Mouse (Mus musculus) spleen, embryonic (tissue): ENCODE measurements at regions not wholly inside any gene's neighbourhood (a gene's known extent, or its start where the extent isn't known, plus 50 kb on each side); places are given as distances from the start of the nearest gene placed in this dataset.

Experiments used
- CTCF ChIA-PET: fragments of 350-600 bp; sonication (Branson Sonifier 250); formaldehyde crosslinking; loops from one replicate; lab custom pipeline; 2022; lab: Charles Lee

DNA sequence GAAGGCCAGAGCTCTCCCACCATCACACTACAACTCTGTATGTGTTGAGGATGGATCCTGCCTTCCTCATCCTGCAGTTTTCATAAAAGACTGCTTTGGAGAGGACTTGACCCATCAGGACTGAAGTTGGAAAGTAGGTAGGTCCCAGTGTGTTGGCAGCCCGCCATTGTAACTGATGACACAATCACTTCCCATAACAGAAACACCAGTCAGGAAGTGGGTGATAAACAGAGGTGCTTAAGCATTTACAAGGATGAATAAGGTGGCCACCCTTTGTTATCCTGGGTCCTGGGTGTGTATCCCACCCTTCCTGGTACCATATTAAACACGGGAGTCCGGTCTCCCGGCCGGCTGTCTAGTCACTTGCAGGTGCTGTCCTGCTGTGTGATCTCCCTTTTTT, 118.3 kb downstream of the Snx10 start:
- CTCF ChIA-PET: no interaction called here

DNA sequence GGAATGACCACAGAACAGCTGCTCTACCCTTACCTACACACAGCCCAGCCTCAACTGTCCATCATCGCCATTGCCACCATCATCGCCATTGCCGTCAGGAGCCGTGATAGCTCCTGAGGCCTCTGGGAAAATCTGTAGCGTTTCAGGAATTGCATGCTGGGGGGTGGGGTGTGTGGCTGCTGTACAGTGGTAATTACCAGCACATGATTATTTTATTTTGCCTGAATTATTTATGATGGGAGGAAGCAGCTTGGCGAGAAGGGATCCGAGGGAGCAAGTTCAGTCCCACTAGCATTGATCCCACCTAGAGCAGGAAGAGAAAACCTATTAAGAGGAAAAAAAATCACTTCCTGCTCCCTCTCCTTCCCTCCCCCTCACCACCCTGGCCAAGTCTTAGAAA, 125.1 kb downstream of the Snx10 start:
- CTCF ChIA-PET: no interaction called here

DNA sequence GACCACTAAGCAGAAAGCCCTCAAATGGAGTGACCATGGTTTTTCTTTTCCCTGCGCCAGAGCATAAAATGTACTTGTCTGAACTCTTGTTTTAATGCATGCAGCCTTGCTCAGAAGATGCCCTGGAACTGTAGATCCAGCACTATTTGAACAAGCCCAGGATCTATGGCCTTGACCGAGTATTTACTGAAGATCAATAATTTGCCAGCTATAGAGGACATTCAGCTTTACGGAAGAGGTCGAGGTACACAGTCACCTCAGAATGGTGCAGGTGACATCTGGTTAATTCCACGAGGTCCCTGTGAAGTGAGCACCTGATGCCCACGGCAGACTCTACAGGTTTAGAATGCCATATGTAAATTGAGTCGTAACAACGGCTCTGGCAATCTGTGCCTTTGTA, 130.1 kb downstream of the Snx10 start:
- CTCF ChIA-PET: no interaction called here

DNA sequence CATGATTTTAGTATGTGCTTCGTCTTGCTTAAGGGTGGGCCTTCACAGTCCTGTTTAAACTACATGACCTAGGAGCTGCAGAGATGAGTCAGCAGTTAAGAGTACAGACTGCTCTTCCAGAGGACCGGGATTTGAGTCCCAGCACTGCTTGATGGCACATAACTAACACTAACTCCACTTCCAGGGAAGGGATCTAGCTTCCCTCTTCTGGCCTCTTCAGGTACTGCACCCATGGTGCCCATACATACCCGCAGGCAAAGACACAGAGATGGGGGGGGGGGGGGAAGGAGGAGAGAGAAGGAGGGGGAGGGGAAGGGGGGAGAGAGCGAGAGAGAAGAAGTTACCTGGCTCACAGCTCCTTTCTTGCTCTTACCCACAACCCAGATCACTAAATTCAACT, 131.3 kb downstream of the Snx10 start:
- CTCF ChIA-PET: no interaction called here

DNA sequence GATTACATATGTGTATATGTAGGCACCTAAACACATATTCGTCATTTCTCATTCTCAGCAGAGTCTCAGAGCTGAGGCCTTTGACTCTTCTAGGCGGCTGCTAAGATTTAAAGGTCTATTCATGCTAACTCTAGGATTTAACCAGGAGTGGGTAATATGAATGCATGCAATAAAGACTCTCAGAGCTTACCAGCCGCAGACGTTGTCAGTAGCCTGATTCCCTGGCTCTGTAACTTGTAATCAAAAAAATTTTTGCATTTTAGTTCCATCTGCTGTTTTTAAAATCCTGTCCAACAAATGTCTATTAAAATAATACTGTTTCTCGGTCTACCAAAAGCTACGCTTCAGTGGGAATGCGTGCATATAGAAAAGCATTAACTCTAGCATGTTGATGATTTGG, 132.4 kb downstream of the Snx10 start:
- CTCF ChIA-PET: no interaction called here

DNA sequence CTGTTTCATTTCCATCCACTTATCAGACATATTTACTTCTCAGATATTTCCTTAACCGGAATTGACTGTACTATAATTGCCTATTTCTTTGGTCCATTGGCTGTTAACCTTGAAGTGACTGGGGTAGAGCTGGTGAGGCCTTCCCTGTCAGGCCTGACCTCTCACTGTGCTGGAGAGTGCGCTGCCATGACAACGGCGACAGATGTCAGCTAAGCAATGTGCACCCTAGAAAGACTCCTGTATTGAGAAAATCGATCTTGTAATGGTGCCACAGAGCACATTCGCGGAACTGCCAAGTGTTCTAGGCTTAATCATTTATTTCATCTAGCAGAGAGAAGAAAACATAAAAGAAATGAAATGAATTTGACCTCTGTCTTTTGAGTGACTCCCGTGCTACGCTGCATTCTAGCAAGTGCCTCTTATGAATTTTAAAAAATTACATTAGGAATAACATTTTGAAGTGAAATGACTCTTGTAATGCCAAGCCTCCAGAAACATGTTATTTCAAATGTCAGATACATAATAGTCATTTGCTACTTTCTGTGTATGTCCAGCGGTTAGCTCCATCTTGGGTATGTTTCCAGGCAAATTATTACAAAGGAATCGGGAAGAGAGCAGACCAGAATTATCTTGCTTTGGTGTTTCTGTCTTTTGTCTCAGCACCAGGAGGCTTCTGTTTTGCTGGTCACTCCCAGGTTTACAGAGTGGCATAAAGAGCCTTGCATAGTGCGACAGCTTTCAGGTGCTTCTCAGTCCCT, 133.4 kb downstream of the Snx10 start:
- CTCF ChIA-PET: no interaction called here

DNA sequence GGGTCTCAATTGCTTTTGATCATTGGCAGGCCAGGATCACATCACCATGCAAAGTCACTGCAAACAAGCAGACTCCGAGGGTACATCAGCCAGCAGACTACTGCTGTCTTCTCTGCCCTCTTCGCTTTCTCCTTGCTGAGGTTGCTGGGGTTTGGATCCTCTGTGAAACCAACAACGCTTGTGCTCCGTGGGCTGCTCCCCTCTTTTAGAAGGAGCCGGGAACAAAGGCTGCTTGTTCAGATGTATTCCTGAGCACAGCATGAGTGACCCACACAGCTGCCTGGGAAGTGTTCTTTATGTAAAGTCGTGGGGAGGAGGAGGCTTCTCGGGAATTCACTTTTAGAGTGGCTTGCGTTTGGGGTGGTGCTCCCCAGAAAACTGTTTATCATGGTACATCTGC, 134.7 kb downstream of the Snx10 start:
- CTCF ChIA-PET: no interaction called here

DNA sequence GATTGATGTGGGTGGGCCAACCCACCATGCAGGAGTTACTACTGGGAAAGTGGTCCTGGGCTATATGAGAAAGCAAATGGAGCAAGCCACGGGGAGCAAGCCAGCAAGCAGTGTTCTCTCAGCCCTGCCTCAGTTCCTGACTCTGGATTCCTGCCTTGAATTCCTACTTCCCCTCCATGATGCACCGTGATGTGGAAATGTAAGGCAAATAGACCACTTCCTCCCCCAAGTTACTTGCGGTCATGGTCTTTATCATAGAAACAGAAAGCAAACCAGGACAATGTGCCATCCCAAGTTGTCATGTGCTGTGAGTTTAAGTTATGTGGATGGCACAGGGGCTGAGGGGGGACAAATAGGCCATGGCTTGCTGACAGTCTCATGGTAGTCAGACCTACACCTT, 139.5 kb downstream of the Snx10 start:
- CTCF ChIA-PET: no interaction called here

DNA sequence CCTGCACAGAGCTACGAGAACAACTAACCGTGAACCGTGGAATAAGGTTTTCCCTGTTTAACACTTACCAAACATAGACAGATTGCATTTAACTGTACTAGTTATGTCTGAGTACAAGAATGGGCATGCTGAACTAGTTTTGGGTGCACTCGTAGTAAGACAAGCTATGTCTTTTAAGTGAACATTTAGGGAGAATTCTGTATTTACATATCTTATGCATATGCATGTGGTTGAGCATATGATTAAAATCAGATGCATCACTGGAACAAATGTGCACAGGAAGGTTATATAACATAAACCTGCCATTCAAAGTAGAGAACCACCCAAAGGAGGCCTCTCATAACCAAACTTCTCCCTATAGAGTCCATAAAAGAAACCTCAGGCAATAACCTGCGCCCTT, 140.3 kb downstream of the Snx10 start:
- CTCF ChIA-PET: no interaction called here

DNA sequence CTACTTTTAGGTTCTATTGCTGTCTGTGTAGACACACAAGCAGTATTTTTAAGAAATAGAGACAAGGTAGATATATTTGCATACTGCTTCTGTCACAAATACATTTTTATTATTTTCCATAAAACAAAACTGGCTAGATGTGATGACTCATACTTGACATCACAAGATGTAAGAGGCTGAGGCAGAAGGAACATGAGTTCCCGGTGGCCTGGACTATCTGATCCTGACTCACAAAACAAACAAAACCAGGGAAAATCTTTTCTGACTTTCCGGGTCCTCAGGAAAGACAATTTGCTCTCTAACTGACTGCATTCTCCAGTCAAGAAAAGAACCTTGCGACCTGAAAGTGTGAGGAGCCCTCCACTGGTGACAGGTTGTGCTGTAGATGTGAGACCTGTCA, 143.3 kb downstream of the Snx10 start:
- CTCF ChIA-PET: no interaction called here

DNA sequence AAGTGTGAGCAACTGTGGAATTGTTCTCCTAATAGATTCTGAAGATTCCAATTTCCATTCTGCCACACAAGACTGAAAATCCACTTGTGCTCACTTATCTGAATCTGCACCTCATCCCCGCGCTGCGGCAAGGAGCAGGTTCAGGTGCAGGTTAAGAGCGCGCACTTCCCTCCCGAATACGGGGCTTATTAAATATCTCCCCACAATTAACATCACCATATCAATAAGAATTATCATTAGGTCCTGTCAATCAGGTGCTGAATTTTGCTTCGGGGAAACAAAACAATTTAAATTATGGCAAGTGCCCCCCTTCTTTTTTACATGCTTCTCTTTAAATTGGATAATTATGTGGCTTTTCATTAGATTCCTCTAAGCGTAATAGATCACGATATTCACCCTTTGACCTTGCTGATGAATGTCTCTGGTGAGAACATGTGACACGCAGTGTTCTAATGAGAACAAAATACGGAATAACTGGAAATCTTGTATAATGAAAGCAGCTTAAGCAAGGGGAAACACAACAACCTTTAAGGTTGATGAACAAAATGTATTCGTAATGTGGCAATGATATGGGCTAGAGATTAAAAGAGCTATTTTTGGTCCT, 151.7 kb downstream of the Snx10 start:
- CTCF ChIA-PET: interaction anchor here (0.6 kb wide), 1 partner anchor 240 kb away, joined by 4 read pairs; no protein-coding TSS in a partner anchor

DNA sequence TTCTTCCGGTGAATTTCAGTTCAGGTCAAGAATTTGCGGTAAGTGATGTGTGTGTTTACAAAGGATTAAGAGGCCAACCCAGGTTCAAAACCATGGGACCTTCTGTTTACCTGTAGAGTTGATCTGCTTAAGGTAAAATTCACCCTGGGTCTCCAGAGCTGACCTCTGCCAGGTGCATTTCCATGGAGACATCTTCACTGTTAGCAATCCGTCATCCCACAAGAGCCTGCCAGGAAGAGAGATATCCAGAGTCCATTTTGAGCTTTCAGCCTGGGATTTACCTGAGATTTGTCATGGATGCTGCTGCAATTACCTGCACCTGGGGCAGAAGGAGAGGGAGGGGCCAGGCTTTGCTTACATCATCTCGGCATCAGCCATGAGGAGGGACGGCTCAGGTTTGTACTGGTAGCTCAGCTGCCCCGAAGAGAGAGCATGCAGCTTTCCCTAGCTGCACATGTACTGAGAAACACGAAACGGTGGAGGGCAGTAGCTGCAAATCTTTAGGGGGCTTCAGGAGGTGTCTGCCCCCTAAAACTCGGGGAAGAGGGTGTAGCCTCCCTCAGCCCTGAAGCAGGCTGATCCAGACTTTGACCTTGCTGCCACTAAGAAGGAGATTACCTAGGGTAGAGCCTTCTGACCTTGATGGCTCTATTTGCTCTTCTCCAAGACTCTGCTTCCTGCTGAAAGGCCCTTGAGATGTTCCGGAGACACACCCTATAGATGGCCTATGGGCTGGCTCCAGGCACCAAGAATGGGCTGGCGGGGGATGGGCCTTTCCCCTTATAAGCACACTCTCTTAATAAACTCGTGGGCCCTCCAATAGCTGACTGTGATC, 153.7 kb downstream of the Snx10 start:
- CTCF ChIA-PET: no interaction called here

DNA sequence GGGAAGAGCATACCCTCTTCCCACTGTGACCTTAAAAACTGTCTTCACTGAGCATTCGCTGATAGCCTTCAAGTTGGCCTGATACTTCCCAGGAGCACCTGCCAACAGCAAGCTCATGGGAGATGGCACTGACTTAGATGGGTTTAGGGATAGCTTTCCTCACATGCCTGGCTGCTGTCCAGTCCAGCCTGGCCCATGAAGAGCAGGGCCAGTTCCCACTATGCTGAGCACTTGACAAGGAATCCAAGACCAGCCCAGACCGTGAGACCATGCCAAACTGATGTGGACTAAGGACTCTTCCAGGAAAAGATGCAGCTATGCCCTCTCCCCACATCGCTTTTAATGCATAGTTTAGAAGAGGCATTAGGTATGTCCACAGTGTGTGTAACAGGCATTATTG, 155.0 kb downstream of the Snx10 start:
- CTCF ChIA-PET: no interaction called here

DNA sequence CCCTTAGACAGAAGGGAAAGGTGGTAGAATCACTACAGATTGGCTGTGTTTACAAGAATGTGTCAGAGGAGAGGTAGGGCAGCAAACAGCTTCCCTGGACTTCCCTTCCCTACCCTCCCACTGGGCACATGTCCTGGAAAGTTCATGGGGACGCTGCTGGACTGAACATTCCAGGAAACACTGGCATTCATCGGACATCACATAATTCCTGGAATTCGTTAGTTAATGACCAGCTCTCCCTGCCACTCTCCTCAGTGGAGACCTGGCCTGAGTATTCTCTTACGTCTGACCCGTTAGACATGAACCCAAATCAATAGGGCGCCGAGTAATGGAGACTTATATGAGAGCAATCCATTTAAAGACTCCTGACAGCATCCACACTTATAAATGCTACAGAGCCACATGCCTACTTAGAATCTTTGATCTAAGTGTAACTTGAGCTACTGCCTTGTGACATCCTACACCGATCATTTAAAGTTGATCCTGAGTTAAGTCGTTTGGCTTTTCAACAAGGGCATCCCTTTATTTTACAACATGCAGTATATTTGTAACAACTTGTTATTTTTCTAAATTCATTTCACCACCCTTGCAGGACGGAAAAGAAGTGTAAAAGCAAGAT, 156.6 kb downstream of the Snx10 start:
- CTCF ChIA-PET: no interaction called here

DNA sequence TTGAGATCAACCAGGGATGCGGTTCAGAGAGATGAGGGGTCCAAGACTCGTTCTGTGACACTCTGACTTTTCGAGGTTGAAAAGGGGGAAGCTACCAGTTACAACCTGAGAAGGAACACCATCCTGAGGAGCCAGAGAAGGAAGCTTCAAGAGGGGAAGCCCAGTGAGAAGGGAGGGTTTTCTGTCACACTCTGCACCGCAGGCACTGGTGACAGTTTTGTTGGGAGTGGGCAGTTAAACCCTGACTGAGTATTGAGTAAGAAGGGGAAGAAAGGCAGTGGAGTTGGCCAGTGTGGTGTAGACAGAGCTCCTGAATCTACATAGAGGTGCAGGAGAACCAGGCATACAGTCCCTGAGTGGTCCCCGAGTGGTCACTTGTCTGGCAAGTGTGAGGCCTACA, 159.4 kb downstream of the Snx10 start:
- CTCF ChIA-PET: no interaction called here

DNA sequence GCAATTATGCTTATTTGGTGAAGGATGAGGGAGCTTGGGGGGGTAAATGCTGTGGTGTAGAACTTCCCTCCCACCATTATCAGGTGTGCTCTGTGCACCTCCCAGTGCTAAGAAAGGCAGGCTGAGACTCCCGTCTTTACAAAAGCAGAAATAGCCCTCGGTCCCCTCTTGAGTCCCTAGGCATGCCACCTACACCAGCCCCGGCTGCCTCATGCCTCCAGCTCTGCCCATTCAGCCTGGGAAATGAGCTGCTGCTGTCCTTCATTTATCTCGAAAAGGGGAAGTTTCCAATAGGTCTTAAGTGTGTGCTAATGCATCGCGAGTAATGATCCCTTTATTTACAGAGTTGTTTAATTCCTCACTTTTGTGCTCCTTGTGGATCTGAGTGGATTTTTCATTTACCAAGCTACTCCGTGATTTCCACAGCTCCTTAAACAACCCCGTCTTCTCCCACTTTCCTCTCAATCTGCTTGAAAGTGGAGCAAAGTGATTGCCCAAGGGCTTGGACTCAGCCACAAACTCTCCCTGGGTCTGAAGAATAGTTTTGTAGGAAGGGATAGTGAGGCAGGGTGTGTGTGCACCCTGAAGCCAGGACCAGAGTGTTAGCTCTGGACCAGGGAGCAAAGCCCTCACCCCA, 162.1 kb downstream of the Snx10 start:
- CTCF ChIA-PET: no interaction called here

DNA sequence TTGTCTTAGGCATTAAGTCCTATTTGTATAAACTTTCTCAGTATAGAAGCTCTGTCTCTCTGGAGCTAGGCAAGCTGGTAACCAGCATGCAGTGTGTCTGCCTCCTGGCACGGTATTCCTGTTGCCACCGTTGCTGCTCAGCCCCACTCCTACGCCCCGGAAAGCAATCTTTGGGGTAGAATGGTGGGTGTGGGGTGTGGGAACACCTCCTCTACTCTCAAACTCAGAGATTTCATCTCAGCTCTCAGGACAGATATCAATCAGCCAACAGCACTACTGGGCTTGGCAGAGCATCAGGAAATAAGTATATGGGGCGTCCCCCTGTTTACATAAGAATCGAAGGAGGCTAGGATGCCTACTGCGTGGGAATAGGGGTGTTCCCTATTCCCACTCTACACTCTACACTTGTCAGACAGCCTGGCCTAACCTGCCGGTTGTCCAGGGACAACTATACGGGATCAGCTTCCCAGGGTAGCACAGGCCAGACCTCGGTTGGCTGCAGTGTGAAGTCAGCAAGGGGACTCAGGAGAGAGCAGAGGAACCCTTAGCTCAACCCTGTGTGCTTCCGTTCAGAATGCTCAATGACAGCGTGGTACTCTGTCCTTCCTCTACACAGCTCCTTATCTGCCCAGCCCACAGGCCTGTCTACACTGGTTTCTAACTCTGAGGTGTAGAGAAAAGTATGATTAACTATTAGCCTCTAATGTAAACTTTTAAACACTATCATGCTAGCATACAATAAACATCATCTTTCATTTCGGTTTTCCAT, 167.3 kb downstream of the Snx10 start:
- CTCF ChIA-PET: no interaction called here

DNA sequence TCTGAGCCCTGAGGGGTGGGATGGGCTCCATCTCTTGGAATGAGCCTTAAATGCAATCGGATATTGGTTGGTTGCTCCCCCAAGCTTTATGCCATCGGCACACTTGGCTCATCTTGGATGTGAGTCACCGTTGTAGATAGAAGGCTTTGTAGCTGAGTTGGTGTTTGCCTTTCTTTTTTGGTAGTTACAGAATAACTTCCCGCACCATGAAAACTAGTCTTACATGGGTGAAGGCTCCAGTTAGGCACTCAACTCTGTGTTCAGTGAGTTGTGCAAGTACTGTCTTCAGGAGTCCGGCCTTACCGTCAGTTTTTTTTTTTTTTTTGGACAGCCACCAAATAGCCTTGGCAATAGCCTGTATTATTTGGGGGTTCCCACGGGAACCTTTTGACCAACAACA, 170.3 kb downstream of the Snx10 start:
- CTCF ChIA-PET: no interaction called here

DNA sequence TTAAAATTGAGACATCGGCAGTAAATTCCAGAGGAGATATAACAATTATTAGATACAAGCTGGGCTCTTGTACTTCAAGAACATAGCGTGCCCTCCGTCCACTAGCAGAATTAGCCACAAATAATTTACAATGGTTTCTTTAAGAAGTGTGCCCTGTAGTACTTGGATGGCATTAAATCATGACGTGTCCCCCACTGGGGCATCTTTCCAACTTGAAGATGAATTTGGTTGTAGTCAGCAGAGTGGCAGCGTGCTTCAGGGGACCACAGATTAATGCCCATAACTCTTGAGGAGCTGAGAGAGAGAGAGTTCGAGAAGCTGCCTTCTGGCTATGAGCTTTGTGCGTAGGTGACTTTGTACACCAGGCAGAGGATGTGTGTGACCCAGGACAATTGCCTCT, 172.7 kb downstream of the Snx10 start:
- CTCF ChIA-PET: no interaction called here

DNA sequence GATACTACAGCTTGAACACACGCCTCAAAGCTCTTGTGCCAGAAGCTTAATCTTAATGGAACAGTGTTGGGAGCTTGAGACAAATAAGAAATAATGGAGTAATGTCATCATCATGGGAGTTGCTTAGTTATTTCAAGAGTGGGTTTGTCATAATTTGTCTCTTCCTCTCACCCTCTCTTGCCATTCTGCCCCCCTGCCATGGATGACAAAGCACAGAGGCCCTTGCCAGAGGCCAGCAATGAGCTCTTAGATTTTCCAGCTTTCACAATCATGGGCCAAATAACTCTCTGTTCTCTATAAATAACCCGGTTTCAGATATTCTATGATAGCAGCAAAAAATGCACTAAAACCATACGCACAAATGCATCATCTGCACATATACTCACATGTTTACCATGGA, 174.1 kb downstream of the Snx10 start:
- CTCF ChIA-PET: no interaction called here

DNA sequence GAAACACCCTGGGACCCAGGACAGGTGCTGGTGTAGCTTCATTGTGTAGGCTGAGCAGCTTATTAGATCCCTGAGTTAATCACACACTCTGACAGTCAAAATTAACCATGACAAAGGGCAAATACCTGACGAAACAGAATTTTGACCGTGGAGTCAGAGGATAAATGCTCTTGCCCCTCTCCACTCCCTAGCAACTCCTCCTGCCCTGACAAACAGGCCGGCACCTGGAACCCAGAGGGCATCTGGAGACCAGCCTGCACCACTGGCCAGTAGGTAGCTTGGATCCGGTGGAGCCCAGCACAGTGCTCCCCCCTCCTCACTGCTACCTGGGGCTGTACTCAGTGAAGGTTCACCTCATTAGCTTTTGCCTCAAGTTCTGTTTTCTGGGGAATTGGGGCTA, 174.5 kb downstream of the Snx10 start:
- CTCF ChIA-PET: no interaction called here
